Mouse (Mus musculus) kidney, adult 9 months (tissue): ENCODE data around the gene Ntpcr.

Source experiments
- DNase-seq: peaks from one replicate; pipeline ENCODE4 v3.0.0; 2022

The Ntpcr gene

GRCm38 (mm10) chr8:125726143-125726542, 3.6 kb upstream of the Ntpcr start:
- DNase-seq = no peak

DNA sequence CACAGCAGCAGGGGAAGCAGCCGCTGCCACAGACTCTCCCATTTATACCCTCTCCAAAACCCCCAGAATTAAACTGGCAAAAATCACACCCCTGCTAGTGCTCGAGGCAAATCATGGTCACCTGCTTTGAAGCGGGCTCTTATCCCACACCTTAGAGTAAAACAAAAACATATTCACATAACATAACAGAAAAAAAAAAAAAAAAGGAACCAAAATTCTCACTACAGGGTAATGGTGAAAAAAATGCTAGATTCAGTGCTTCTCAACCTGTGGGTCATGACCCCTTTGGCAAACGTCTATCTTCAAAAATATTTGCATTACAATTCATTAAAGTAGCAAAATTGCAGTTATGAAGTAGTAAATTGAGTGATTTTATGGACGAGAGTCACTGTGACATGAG, 2.8 kb upstream of the Ntpcr start:
- DNase-seq = no peak

- DNase-seq = no peak
These were observed 2.0 kb upstream of the Ntpcr start for GRCm38 (mm10) chr8:125727797-125728196.

- peak; percentile 89 for DNase-seq
These were observed 4.5 kb downstream of the Ntpcr start for GRCm38 (mm10) chr8:125733964-125734956.

GRCm38 (mm10) chr8:125738956-125739355, 9.2 kb downstream of the Ntpcr start:
- DNase-seq = no peak

DNA sequence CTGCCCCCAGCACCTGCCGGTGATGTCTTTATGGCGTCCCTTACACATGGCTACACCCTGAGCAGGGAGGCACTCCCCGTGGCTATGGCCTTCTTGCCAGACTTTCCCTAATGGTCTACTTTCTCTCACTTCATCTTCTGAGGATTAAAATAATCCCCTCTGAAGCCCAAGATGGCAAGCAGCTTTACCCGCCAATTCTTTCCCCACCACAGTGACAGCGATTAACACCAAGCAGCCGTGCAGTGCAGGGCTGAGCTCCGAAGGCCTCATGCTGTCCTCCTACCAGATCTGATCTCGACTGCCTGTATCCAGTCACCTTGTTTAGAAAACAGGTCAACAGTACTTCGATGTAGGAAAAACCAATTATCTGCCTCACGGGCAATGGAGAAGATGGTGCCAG, 10.9 kb downstream of the Ntpcr start:
- DNase-seq = no peak

DNA sequence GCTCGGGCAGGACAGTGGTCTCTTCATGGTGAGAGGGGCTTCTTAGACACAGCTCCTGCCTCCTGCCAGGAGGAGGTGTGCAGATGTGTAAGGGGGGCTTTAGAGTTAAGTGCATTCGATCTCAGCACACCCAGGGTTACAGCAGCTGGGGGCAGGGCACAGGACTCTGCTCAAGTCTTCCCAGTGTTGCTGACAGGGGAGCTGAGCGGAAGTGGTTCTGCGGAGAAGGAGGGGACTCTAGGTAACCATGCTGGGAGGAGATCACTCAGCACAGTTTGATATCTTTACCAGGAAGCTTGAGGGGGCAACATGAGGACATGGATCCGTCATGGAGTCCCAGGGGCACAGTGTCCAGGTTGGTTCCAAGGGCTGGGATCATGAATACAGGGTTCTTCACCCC, 11.6 kb downstream of the Ntpcr start:
- no peak for DNase-seq

- DNase-seq = no peak
These were observed 12.1 kb downstream of the Ntpcr start for GRCm38 (mm10) chr8:125741855-125742254.

- DNase-seq = no peak
These were observed 12.6 kb downstream of the Ntpcr start for GRCm38 (mm10) chr8:125742406-125742805.

DNA sequence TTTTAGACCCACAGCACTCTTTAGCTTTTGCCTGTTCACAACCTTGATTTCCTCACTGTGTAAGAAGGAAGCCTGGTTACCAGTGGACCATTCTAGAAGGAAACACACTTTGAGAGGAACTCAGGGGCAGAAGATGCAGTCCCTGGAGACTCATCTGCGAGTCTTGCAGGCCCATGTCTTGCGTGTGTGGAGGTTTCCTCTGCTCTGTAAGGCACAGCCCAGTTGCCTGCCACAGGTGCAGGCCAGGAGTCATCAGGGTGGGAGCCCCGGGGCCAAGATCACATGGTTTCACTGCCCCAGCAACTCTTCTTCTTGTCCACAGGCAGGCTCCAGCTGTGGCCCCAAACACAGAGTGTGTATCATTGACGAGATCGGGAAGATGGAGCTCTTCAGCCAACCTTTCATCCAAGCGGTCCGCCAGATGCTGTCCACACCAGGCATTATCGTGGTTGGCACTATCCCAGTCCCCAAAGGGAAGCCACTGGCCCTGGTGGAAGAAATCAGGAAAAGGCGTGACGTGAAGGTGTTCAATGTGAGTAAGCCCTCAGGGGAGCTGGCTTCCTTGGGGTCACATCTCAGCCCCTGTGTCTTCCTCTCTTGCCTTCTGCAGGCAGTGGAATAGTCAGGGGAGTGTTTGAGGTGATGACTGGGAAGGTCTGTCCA, 15.3 kb downstream of the Ntpcr start:
- DNase-seq = no peak

GRCm38 (mm10) chr8:125747390-125747789, 17.6 kb downstream of the Ntpcr start:
- DNase-seq = no peak

- DNase-seq = no peak
These were observed 21.1 kb downstream of the Ntpcr start for GRCm38 (mm10) chr8:125750846-125751245.

DNA sequence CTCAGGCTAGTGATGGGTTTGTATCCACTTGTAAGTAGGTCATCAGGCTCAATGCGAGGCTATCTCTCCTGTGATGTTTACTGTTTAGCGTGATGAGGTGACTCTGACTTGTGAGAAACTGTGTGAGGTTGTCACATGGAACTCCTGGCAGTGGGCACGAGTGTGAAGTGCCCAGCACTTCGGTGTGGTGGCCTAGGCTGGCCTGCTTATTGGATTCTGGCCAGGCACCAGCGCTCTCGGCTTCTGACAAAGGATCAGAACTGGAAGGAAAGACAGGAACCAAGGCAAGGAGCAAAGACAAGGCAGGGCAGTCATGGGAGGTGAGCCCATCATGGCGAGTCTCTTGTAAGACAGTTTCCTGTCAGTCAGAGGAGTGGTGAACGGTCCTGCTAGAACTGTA, 26.1 kb downstream of the Ntpcr start:
- DNase-seq = no peak

DNA sequence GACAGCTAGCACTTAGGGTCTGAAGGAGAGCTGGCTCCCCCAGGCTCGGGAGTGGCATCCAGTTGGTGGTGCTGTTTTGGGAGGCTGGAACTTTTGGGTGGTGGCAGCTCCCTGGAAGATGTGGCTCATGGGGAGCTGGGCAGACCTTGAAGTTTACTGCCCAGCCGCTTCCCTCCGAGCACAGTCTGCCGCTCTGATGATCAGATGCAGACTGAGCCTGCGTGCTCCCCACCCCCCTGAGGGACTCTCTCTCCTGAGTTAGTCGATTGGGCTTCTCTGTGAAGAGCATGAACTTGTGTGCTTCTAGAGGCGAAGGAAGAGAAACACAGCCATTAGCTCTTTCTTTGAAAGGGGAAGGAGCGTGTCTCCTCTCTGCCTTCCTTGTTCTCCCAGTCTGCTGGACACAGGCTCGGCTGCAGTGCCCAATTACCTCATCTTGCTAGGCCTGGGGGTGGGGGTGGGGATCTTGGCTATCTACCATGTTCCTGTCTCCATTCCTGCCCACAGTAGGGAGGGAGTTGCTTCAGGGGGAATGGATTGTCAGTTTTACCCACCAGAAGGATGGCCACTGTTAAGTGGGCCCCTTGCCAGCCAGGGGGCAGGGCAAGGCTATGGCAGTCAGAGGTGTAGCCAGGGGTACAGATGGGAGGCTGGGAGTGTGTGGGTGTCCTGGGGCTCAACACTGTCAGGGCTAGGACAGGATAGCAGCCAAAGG, 26.8 kb downstream of the Ntpcr start:
- no peak for DNase-seq

- no peak for DNase-seq
These were observed 27.3 kb downstream of the Ntpcr start for GRCm38 (mm10) chr8:125757106-125757496.

DNA sequence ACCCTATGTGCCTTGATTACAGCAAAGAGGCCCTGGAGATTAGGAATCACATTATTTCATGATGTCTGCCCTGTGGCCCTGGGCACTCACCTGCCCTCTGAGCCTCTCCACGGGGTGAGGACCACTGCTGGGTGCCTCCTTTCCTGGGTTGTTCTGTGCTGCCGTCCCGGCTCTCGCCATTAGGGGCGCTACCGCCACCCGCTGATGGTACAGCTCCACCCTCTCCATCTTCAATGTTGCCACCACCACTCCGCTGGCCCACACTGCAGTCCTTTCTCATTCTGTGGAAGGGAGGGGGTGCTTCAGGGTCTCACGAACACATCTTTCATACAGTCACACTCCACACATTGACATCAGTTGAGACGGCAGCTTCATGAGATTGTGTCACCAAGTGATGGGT, 29.3 kb downstream of the Ntpcr start:
- peak; percentile 16 for DNase-seq

DNA sequence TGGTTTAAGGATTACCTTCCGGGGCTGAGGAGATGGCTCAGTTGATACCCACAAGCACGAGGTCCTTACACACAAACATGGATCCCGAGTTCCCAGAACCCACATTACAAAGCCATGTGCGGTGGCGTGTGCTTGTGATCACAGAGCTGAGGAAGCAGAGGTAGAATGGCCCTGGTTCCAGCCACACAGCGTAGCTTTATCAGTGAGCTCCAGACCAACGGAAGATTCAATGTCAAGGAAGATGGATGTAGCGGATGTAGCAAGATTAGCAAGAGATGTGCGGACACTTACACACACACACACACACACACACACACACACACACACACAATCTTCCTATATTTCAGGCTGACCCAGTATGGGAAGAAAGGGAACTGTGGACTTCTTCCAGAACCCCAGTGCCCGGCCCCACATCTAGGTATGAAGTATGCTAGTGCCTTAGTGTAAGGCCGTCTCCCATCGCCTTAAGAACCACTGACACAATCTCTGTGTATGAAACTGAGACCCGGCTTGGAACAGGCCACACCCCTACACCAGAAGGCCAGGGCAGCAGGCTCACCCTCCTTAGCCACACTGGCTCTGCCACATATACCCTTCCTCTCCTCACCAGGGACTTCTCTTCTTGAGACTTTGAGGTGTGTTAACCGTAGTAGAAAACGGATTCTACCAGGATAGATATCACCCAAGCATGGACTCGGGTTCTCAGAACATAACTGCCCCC, 33.5 kb downstream of the Ntpcr start:
- no peak for DNase-seq

GRCm38 (mm10) chr8:125768079-125768478, 38.3 kb downstream of the Ntpcr start:
- no peak for DNase-seq

- DNase-seq = peak; percentile 7
These were observed 42.5 kb downstream of the Ntpcr start for GRCm38 (mm10) chr8:125772300-125772699.

- no peak for DNase-seq
These were observed 43.6 kb downstream of the Ntpcr start for GRCm38 (mm10) chr8:125773281-125773803.

DNA sequence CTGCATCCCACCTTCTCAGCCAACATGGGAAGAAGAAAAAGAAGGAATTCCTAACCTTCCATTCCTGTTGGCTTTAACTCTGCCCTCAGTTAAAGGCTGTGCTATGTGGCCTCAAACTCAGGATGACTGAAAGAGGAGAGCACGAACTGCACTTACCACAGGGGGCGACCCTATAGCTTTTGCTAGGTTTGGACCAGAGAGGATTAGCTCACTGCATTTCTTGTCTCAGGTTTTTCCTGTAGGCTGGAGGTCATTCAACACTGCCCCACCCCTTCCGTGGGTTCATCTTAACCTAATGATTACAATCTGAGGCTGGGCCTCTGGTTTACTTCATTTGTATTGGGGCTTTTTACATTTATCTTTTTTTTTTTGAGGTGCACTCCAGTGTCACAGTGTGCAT, 45.3 kb downstream of the Ntpcr start:
- DNase-seq = no peak

- DNase-seq = no peak
These were observed 46.6 kb downstream of the Ntpcr start for GRCm38 (mm10) chr8:125776314-125776713.

GRCm38 (mm10) chr8:125776800-125777199, 47.0 kb downstream of the Ntpcr start:
- no peak for DNase-seq
